Mouse (Mus musculus): ENCODE results near the gene Cct2. TPM values are rescaled to one million over a fixed set of nuclear protein-coding genes. Genes with fewer than 3 reads are reported as not detected.

Gene Cct2
- polyA plus RNA-seq, 1 experiment: 440 TPM

- Histone ChIP-seq H3K36me3 (ENCODE audit: control insufficient read depth, insufficient read depth) (peaks cover 67% of the 10 kb centered on the region), H3K4me3 (ENCODE audit: insufficient read depth, poor library complexity, severe bottlenecking) (no peak overlapping the region), H3K79me2 (ENCODE audit: control insufficient read depth, insufficient read depth) (peaks cover 92% of the 10 kb centered on the region), H3K27me3 (ENCODE audit: control insufficient read depth, insufficient read depth, insufficient read length) (no peaks in the 10 kb centered on the region), H3ac (ENCODE audit: control insufficient read depth, insufficient read length, low read depth) (no peak overlapping the region), H3K79me3 (ENCODE audit: low read depth) (peaks cover 33% of the 10 kb centered on the region)
- TF ChIP-seq MYOD1 (IDR thresholded peaks at IDR 0.05; ENCODE audit: control insufficient read depth, insufficient read length, low read depth): no peak
- no peak for TF ChIP-seq MAX (IDR thresholded peaks at IDR 0.05)
- no peak for TF ChIP-seq MYOG (IDR thresholded peaks at IDR 0.05; ENCODE audit: control insufficient read depth, extremely low read depth, insufficient read length)
- no peak for TF ChIP-seq CEBPB (IDR thresholded peaks at IDR 0.05; ENCODE audit: low read depth)
- no peak for TF ChIP-seq USF1 (IDR thresholded peaks at IDR 0.05; ENCODE audit: low read depth)
- no peak for TF ChIP-seq CTCF (IDR thresholded peaks at IDR 0.05; ENCODE audit: control insufficient read depth, insufficient read depth, insufficient read length)
- TF ChIP-seq FOSL1 (IDR thresholded peaks at IDR 0.05; ENCODE audit: insufficient read depth, low read length, poor library complexity, severe bottlenecking): no peak
Observed at GRCm38 (mm10) chr10:117094504-117095329, 31.1 kb upstream of the Cct2 start.

GRCm38 (mm10) chr10:117089628-117090027 is 26.0 kb upstream of the Cct2 start:
- no peak for TF ChIP-seq MAX (IDR thresholded peaks at IDR 0.05)
- TF ChIP-seq USF1 (IDR thresholded peaks at IDR 0.05; ENCODE audit: low read depth): no peak
- no peak for TF ChIP-seq MYOG (IDR thresholded peaks at IDR 0.05; ENCODE audit: control insufficient read depth, extremely low read depth, insufficient read length)
- no peak for TF ChIP-seq MYOD1 (IDR thresholded peaks at IDR 0.05; ENCODE audit: control insufficient read depth, insufficient read length, low read depth)
- no peak for TF ChIP-seq CEBPB (IDR thresholded peaks at IDR 0.05; ENCODE audit: low read depth)
- TF ChIP-seq FOSL1 (IDR thresholded peaks at IDR 0.05; ENCODE audit: insufficient read depth, low read length, poor library complexity, severe bottlenecking): no peak
- no peak for TF ChIP-seq CTCF (IDR thresholded peaks at IDR 0.05; ENCODE audit: control insufficient read depth, insufficient read depth, insufficient read length)
- Histone ChIP-seq H3ac (ENCODE audit: control insufficient read depth, insufficient read length, low read depth) (no peak overlapping the region), H3K79me3 (ENCODE audit: low read depth) (peaks cover 9% of the 10 kb centered on the region), H3K79me2 (ENCODE audit: control insufficient read depth, insufficient read depth) (peaks cover 51% of the 10 kb centered on the region), H3K4me3 (ENCODE audit: insufficient read depth, poor library complexity, severe bottlenecking) (no peak overlapping the region), H3K27me3 (ENCODE audit: control insufficient read depth, insufficient read depth, insufficient read length) (no peaks in the 10 kb centered on the region), H3K36me3 (ENCODE audit: control insufficient read depth, insufficient read depth) (peaks cover 58% of the 10 kb centered on the region)

- H3K79me2 ChIP-seq (ENCODE audit: control insufficient read depth, insufficient read depth): peaks cover 4% of the 10 kb centered on the region
- TF ChIP-seq CTCF (IDR thresholded peaks at IDR 0.05; ENCODE audit: control insufficient read depth, insufficient read depth, insufficient read length): no peak
- no peak for TF ChIP-seq FOSL1 (IDR thresholded peaks at IDR 0.05; ENCODE audit: insufficient read depth, low read length, poor library complexity, severe bottlenecking)
- TF ChIP-seq MYOD1 (IDR thresholded peaks at IDR 0.05; ENCODE audit: control insufficient read depth, insufficient read length, low read depth): no peak
- no peak for TF ChIP-seq CEBPB (IDR thresholded peaks at IDR 0.05; ENCODE audit: low read depth)
- H3K4me3 ChIP-seq (ENCODE audit: insufficient read depth, poor library complexity, severe bottlenecking): no peak overlapping the region
- H3K79me3 ChIP-seq (ENCODE audit: low read depth): no peaks in the 10 kb centered on the region
- H3ac ChIP-seq (ENCODE audit: control insufficient read depth, insufficient read length, low read depth): no peak overlapping the region
- no peaks in the 10 kb centered on the region for H3K27me3 ChIP-seq (ENCODE audit: control insufficient read depth, insufficient read depth, insufficient read length)
- H3K36me3 ChIP-seq (ENCODE audit: control insufficient read depth, insufficient read depth): peaks cover 75% of the 10 kb centered on the region
Observed at GRCm38 (mm10) chr10:117081914-117082359, 18.3 kb upstream of the Cct2 start.

- Histone ChIP-seq H3K36me3 (ENCODE audit: control insufficient read depth, insufficient read depth) (peaks cover 77% of the 10 kb centered on the region), H3K79me3 (ENCODE audit: low read depth) (no peaks in the 10 kb centered on the region), H3K27me3 (ENCODE audit: control insufficient read depth, insufficient read depth, insufficient read length) (no peaks in the 10 kb centered on the region), H3ac (ENCODE audit: control insufficient read depth, insufficient read length, low read depth) (no peak overlapping the region), H3K79me2 (ENCODE audit: control insufficient read depth, insufficient read depth) (peaks cover 4% of the 10 kb centered on the region), H3K4me3 (ENCODE audit: insufficient read depth, poor library complexity, severe bottlenecking) (no peak overlapping the region)
- TF ChIP-seq USF1 (IDR thresholded peaks at IDR 0.05; ENCODE audit: low read depth) (no peak), CTCF (IDR thresholded peaks at IDR 0.05; ENCODE audit: control insufficient read depth, insufficient read depth, insufficient read length) (no peak), MAX (IDR thresholded peaks at IDR 0.05) (no peak), CEBPB (IDR thresholded peaks at IDR 0.05; ENCODE audit: low read depth) (no peak), MYOG (IDR thresholded peaks at IDR 0.05; ENCODE audit: control insufficient read depth, extremely low read depth, insufficient read length) (no peak), FOSL1 (IDR thresholded peaks at IDR 0.05; ENCODE audit: insufficient read depth, low read length, poor library complexity, severe bottlenecking) (no peak), MYOD1 (IDR thresholded peaks at IDR 0.05; ENCODE audit: control insufficient read depth, insufficient read length, low read depth) (no peak)
Observed at GRCm38 (mm10) chr10:117081326-117081725, 17.7 kb upstream of the Cct2 start.

- H3K4me3 ChIP-seq (ENCODE audit: insufficient read depth, poor library complexity, severe bottlenecking): no peak overlapping the region
- no peak for TF ChIP-seq MYOD1 (IDR thresholded peaks at IDR 0.05; ENCODE audit: control insufficient read depth, insufficient read length, low read depth)
- TF ChIP-seq MAX (IDR thresholded peaks at IDR 0.05): peak; percentile 66
- TF ChIP-seq MYOG (IDR thresholded peaks at IDR 0.05; ENCODE audit: control insufficient read depth, extremely low read depth, insufficient read length): no peak
- TF ChIP-seq CTCF (IDR thresholded peaks at IDR 0.05; ENCODE audit: control insufficient read depth, insufficient read depth, insufficient read length): peak; percentile 31
- TF ChIP-seq USF1 (IDR thresholded peaks at IDR 0.05; ENCODE audit: low read depth): no peak
- no peak for TF ChIP-seq FOSL1 (IDR thresholded peaks at IDR 0.05; ENCODE audit: insufficient read depth, low read length, poor library complexity, severe bottlenecking)
- TF ChIP-seq CEBPB (IDR thresholded peaks at IDR 0.05; ENCODE audit: low read depth): no peak
- H3K27me3 ChIP-seq (ENCODE audit: control insufficient read depth, insufficient read depth, insufficient read length): no peaks in the 10 kb centered on the region
- peaks cover 82% of the 10 kb centered on the region for H3K36me3 ChIP-seq (ENCODE audit: control insufficient read depth, insufficient read depth)
- H3ac ChIP-seq (ENCODE audit: control insufficient read depth, insufficient read length, low read depth): no peak overlapping the region
- no peaks in the 10 kb centered on the region for H3K79me2 ChIP-seq (ENCODE audit: control insufficient read depth, insufficient read depth)
- H3K79me3 ChIP-seq (ENCODE audit: low read depth): no peaks in the 10 kb centered on the region
Observed at GRCm38 (mm10) chr10:117078284-117078683, 14.7 kb upstream of the Cct2 start.

Data from C2C12 (cell line).